Mouse (Mus musculus) spleen, adult 2 months (tissue): ENCODE data around the gene Camta2.

Source experiments
- CTCF ChIP-seq: fragments of 200-500 bp; IDR thresholded peaks from 2 replicates; pipeline ENCODE4 v1.5.1; 2011; ENCODE audit warnings: mild to moderate bottlenecking, inconsistent platforms; ENCODE audit not compliant: insufficient read depth, insufficient read length, insufficient replicate concordance; ENCODE audit errors: extremely low read depth
- POLR2A ChIP-seq: fragments of 200-500 bp; IDR thresholded peaks from 2 replicates; pipeline ENCODE4 v1.6.1; 2011; ENCODE audit warnings: low read depth, low read length, inconsistent platforms

- TF ChIP-seq POLR2A (no peak), CTCF (peak; percentile 56; the same call in 1 of the 2 replicates)
These were observed 62.4 kb downstream of the Camta2 start for GRCm38 (mm10) chr11:70625473-70625872.
